Mouse (Mus musculus): ENCODE data around the gene Hnrnph2. TPM values are rescaled to one million over a fixed set of nuclear protein-coding genes. Genes with fewer than 3 reads are reported as not detected.

Hnrnph2 gene
- polyA plus RNA-seq, 1 experiment from 2014 or later = 76.6 TPM

DNA sequence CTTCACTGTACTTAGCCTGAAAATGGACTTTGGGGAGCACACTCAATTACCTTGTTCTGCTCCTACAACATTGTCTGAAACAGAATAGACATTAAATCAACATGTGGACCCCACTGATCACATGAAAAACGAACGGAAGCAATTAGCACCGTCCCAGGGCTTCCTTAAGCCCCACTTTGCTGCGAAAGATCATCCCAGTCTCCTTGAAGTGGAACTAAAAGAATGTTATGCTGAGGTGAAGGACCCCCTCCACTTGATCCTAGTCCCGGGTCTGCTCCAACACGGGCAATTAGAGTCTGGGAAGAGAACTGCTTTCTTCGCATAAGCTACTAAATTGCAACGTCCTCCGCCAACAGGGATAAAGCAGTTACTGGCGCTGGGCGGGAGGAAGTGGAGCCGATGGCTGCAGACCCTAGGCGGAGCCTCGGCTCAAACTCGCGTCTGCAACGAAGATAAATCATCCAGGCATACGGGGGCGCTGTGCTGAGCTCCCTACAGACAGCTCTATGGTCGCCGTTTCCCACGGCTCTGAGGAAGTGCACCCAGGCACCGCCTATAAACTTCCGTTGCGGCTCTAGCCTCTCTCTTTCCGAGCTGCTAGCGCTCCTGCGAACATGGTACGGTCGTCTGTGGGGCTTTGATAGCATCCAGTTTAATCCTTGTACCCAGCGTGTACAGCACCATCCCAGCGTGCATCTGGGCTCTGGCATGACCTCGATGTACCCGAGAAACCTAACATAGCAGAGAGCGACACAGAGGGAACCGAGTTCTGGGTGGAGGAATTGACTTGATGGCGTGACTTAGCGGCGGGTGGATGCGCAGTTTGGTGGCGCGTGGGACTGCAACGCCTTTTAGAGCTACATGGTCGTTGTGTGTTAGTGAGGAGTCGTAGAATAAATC, 15.6 kb upstream of the Hnrnph2 start, which contains the start of gene Rpl36a:
Rpl36a (plus strand) TSS at position 552 of the 900 bp plus-strand sequence.
- H3K4me2 ChIP-seq = peak within 1 kb of the TSS; percentile 69
- peak; percentile 90 for ATAC-seq (ENCODE audit: insufficient read depth)
- H3K27ac ChIP-seq (replicated peaks) = peak within 1 kb of the TSS; percentile 76
- H3K36me3 ChIP-seq (replicated peaks) = peaks cover 19% of the 10 kb centered on the region
- peak within 1 kb of the TSS; percentile 64 for H3K4me3 ChIP-seq (replicated peaks)
- H3K27me3 ChIP-seq = no peaks in the 10 kb centered on the region
- peaks cover 37% of the 10 kb centered on the region for H3K4me1 ChIP-seq (replicated peaks)
- 18% methylated on average over 45 of the region's 45 CpGs for WGBS (ENCODE audit: insufficient replicate concordance)
- peak within 1 kb of the TSS; percentile 56 for H3K9ac ChIP-seq
- H3K9me3 ChIP-seq (replicated peaks) = no peaks in the 10 kb centered on the region

DNA sequence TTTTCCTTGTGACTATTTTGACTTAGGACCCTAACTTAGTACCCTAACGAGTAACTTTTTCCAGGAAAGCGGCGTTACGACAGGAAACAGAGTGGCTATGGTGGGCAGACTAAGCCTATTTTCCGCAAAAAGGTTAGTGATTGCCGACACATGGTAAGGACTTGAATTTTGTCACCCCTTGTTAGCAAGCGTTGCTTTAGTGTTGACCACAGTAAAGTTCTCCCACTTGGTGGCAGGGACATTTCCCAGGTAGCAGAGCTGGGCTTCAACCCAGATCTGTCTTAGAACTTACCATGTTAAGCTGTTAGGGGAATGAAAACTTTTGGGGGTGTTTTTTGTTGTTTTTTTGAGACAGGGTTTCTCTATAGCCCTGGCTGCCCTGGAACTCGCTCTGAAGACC, 14.5 kb upstream of the Hnrnph2 start:
- no peak for ATAC-seq (ENCODE audit: insufficient read depth)
- H3K27ac ChIP-seq (replicated peaks) = peak overlapping the region; percentile 76; the same call in 1 of the 2 replicates
- H3K27me3 ChIP-seq = no peaks in the 10 kb centered on the region
- peak overlapping the region; percentile 64 for H3K4me3 ChIP-seq (replicated peaks)
- WGBS (ENCODE audit: insufficient replicate concordance) = 15% methylated on average over 8 of the region's 8 CpGs
- H3K36me3 ChIP-seq (replicated peaks) = peaks cover 19% of the 10 kb centered on the region
- peak overlapping the region; percentile 56 for H3K9ac ChIP-seq
- H3K4me1 ChIP-seq (replicated peaks) = peaks cover 30% of the 10 kb centered on the region
- H3K4me2 ChIP-seq = peak overlapping the region; percentile 69
- no peaks in the 10 kb centered on the region for H3K9me3 ChIP-seq (replicated peaks)

DNA sequence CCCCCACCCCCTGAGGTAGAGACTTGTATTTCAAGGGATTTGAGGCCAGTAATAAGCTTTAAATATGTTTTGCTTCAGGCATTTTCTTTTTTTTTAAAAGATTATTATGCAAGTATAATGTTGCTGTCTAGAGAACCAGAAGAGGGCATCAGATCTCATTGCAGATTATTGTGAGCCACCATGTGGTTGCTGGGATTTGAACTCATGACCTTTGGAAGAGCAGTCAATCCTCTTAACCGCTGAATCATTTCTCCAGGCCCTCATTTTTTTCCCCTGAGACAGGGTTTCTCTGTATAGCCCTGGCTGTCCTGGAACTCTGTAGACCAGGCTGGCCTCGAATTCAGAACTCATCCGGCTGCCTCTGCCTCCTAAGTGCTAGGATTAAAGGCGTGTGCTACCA, 12.7 kb upstream of the Hnrnph2 start:
- no peak for ATAC-seq (ENCODE audit: insufficient read depth)
- no peak overlapping the region for H3K4me2 ChIP-seq
- whole genome bisulfite sequencing (ENCODE audit: insufficient replicate concordance) = 65% methylated on average over 4 of the region's 4 CpGs

DNA sequence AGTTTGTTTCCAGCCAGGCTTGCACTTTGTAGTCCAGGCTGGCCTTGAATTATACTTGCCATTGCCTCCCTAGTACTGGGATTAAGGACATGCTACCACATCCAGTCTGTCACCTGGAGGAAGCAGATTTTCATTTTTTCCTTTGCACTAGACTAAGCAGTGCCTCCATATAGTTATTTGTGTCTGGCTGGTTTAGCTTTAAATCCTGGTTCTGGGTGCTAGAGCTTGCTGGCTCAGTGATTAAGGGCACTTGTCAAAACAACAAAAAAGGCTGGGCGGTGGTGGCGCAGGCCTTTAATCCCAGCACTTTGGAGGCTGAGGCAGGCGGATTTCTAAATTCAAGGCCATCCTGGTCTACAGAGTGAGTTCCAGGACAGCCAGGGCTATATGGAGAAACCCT, 12.0 kb upstream of the Hnrnph2 start:
- H3K9ac ChIP-seq = no peak overlapping the region
- H3K4me3 ChIP-seq (replicated peaks) = no peak overlapping the region
- H3K4me2 ChIP-seq = no peak overlapping the region
- WGBS (ENCODE audit: insufficient replicate concordance) = 69% methylated on average over 3 of the region's 3 CpGs
- H3K4me1 ChIP-seq (replicated peaks) = peaks cover 12% of the 10 kb centered on the region
- no peak overlapping the region for H3K27ac ChIP-seq (replicated peaks)
- no peaks in the 10 kb centered on the region for H3K27me3 ChIP-seq
- no peaks in the 10 kb centered on the region for H3K9me3 ChIP-seq (replicated peaks)
- no peak for ATAC-seq (ENCODE audit: insufficient read depth)
- peaks cover 19% of the 10 kb centered on the region for H3K36me3 ChIP-seq (replicated peaks)

More for the DNA sequence above, 12.7 kb upstream of the Hnrnph2 start:
- no peak overlapping the region for H3K9ac ChIP-seq
- no peak overlapping the region for H3K27ac ChIP-seq (replicated peaks)
- H3K36me3 ChIP-seq (replicated peaks) = peaks cover 19% of the 10 kb centered on the region
- no peaks in the 10 kb centered on the region for H3K9me3 ChIP-seq (replicated peaks)
- no peak overlapping the region for H3K4me3 ChIP-seq (replicated peaks)
- H3K4me1 ChIP-seq (replicated peaks) = peaks cover 19% of the 10 kb centered on the region
- H3K27me3 ChIP-seq = no peaks in the 10 kb centered on the region

DNA sequence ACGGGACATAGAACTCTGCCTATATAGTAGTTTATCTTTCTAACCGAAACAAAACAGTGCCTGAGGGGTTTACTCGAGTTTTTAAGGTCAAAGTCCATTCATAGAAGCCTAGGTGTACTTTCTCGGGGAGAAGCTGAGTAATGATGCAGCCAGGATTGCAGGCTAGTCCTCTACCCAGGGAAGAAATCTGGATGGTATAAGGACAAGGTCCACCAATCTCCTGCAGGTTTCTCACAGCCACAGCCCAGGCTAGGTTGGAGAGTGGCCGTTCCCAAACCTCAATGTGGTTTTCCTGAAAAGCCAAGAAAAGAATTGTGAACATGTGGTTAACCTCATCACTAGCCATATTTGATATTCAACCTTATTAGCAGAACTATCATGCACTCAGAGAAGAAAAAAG, 11.1 kb upstream of the Hnrnph2 start:
- H3K27me3 ChIP-seq = no peaks in the 10 kb centered on the region
- H3K27ac ChIP-seq (replicated peaks) = no peak overlapping the region
- H3K9me3 ChIP-seq (replicated peaks) = no peaks in the 10 kb centered on the region
- WGBS (ENCODE audit: insufficient replicate concordance) = 25% methylated on average over 5 of the region's 5 CpGs
- H3K4me2 ChIP-seq = no peak overlapping the region
- H3K4me1 ChIP-seq (replicated peaks) = peaks cover 9% of the 10 kb centered on the region
- peaks cover 19% of the 10 kb centered on the region for H3K36me3 ChIP-seq (replicated peaks)
- H3K9ac ChIP-seq = no peak overlapping the region
- no peak for ATAC-seq (ENCODE audit: insufficient read depth)
- no peak overlapping the region for H3K4me3 ChIP-seq (replicated peaks)

DNA sequence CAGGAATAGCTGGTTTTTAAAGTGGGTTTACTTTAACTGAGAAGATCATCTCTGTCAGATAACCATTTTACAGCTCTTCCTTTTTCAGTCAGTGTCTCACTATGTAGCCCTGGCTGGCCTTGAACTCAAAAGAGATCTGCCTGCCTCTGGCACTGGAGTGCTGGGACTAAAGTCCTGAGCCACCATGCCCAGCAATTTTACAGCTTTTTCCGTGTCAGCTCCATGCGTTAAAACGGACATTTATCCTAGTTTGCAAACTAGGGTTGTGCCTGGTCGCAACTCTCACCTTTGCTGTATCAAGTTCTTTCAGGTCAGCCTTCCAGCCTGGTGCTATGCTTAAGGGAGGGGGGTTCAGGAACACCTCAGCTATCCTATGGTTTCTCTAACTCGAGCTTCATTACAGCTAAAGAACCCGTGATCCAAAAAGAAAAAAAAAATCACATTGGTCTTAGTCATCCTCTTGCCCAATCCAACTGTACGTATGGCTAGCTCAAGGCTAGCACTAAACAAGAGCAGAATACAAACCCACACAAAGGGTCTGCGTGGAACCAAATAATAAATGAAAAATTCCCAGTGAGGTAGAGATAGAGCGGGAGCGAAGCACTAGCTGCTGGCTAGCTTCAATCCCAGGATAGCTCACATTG, 935 bp upstream of the Hnrnph2 start:
- H3K36me3 ChIP-seq (replicated peaks) = peaks cover 8% of the 10 kb centered on the region; the same call in 1 of the 2 replicates
- H3K9me3 ChIP-seq (replicated peaks) = no peaks in the 10 kb centered on the region
- H3K9ac ChIP-seq = peak overlapping the region; percentile 57
- H3K4me1 ChIP-seq (replicated peaks) = peaks cover 8% of the 10 kb centered on the region
- H3K4me3 ChIP-seq (replicated peaks) = peak overlapping the region; percentile 69
- H3K27me3 ChIP-seq = no peaks in the 10 kb centered on the region
- peak overlapping the region; percentile 73 for H3K4me2 ChIP-seq
- peak overlapping the region; percentile 84 for H3K27ac ChIP-seq (replicated peaks)
- WGBS (ENCODE audit: insufficient replicate concordance) = 18% methylated on average over 10 of the region's 10 CpGs
- no peak for ATAC-seq (ENCODE audit: insufficient read depth)

DNA sequence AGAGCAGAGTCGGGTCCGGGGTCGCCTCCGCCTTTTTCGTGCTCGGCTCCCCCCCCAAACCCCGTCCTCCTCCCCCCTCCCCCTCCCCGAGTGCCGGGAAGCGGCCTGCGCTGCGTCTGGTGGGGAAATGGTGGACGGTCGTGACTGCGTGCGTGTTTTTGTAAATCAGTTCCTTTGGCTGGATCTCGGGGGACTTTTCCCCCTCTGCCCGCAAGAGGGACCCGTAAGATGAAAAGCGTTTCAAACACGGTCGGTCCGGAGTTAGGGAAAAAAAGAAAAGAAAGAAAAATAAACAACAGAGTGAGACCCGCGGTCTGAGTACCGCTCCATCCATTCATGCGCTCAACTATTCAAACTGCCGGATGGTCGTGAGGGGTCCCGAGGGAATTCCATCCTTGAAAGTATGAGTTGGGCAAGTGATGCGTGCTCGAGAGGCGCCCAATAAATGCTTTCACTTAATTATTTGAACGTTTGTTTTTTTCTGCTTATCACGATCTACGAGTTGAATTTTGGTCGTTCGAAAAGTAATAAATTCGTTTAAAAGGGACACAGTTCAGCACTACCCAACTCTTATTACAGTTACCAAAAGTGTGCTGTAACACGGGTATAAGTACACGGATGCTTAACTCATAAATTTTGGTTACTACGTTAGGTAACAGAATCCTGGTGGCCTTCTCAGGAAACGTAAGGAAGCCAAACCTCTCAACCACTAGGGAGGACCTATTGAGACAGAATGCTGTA, 571 bp downstream of the Hnrnph2 start:
- Histone ChIP-seq H3K4me1 (replicated peaks) (peaks cover 8% of the 10 kb centered on the region), H3K9ac (peak overlapping the region; percentile 66), H3K27me3 (no peaks in the 10 kb centered on the region), H3K4me3 (replicated peaks) (peak overlapping the region; percentile 69), H3K36me3 (replicated peaks) (peaks cover 12% of the 10 kb centered on the region; the same call in 1 of the 2 replicates), H3K27ac (replicated peaks) (peak overlapping the region; percentile 89), H3K9me3 (replicated peaks) (no peaks in the 10 kb centered on the region), H3K4me2 (peak overlapping the region; percentile 61)
- peak; percentile 83 for ATAC-seq (ENCODE audit: insufficient read depth)
- WGBS (ENCODE audit: insufficient replicate concordance) = 11% methylated on average over 38 of the region's 43 CpGs

DNA sequence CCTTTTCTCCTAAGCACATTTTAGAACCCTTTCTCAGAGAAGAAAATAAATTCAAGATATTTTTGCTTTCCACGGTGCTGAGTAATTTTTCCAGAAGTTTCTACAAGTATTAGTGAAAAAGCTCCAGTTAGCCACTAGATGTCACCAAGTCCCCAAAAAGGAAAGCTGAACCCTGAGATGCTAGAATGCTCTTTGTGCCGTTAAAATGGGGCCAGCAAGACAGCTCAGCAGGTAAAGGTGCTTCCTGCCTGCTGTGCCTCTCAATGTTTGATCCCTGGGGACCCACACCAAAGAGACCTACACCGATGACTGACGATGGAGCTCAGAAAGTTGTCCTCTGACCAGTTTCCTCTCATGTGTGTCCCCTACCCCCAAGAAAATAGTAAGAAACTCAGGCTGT, 8.5 kb downstream of the Hnrnph2 start:
- H3K4me1 ChIP-seq (replicated peaks) = peaks cover 19% of the 10 kb centered on the region
- WGBS (ENCODE audit: insufficient replicate concordance) = 12% methylated on average over 4 of the region's 4 CpGs
- H3K9ac ChIP-seq = no peak overlapping the region
- H3K27ac ChIP-seq (replicated peaks) = no peak overlapping the region
- no peaks in the 10 kb centered on the region for H3K27me3 ChIP-seq
- 0 out of 2 replicates have a peak, but pooled peaks cover 9% of the 10 kb centered on the region for H3K36me3 ChIP-seq (replicated peaks)
- no peak overlapping the region for H3K4me3 ChIP-seq (replicated peaks)
- H3K4me2 ChIP-seq = no peak overlapping the region
- ATAC-seq (ENCODE audit: insufficient read depth) = no peak
- no peaks in the 10 kb centered on the region for H3K9me3 ChIP-seq (replicated peaks)

DNA sequence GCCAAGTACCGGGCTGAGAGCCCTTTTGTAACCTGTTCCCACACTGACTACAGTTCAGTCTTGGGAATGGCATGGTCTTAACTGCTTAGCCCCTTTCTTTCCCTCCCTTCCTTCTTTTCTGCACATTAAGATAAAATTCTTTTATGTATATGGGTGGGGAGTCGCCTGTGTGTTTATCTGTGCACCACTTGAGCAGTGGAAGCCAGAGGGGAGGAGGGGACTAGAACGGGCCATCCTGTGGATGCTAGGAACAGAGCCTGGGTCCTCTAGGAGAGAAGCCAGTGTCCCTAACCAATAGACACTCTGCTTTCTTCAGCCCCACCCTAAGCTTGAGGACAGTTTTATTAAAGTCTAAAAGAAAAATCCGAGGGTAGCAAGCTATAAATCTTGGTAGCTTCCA, 10.0 kb downstream of the Hnrnph2 start:
- WGBS (ENCODE audit: insufficient replicate concordance) = 32% methylated on average over 4 of the region's 4 CpGs
- Histone ChIP-seq H3K9ac (no peak overlapping the region), H3K27me3 (no peaks in the 10 kb centered on the region), H3K27ac (replicated peaks) (0 out of 2 replicates have a peak overlapping the region, but pooled peaks have one; percentile 24), H3K4me2 (peak overlapping the region; percentile 5; the same call in 1 of the 2 replicates), H3K4me3 (replicated peaks) (no peak overlapping the region), H3K4me1 (replicated peaks) (peaks cover 19% of the 10 kb centered on the region), H3K9me3 (replicated peaks) (no peaks in the 10 kb centered on the region), H3K36me3 (replicated peaks) (0 out of 2 replicates have a peak, but pooled peaks cover 5% of the 10 kb centered on the region)
- ATAC-seq (ENCODE audit: insufficient read depth) = peak; percentile 67

DNA sequence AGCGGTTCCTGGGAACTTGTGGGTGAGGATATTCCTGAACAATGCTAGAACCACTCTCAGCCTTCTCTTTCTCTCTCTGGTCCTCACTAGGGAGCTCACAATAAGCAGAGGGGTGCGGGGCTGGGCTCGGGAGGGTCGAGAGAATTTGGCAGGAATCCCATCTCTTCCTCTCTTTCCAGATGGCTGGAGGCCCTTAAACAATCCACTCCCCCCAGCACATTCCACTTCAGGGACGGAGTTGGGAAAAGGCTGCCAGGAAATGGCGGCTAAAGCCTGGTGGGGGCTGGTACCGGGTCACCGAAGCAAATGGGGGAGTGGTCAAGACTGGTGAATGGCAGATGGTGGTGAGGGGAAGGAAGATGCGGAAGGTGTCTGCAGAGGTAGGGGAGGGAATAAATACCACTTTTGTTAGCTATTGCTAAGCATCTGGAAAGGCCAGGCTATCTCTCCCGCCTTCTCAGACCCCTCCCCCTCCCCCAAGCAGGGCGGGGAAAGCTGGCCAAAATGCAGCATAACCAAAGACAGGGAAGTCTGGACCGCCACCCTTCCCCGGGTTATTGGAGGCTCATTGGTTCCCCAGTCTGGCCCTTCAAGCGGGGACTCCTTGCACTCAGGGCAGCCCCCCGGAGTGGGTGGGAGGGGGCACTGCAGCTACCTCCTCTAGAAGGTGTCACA, 11.4 kb downstream of the Hnrnph2 start:
- 18% methylated on average over 15 of the region's 15 CpGs for WGBS (ENCODE audit: insufficient replicate concordance)
- H3K9ac ChIP-seq = peak overlapping the region; percentile 42

More for the DNA sequence above, 11.4 kb downstream of the Hnrnph2 start:
- Histone ChIP-seq H3K4me3 (replicated peaks) (peak overlapping the region; percentile 50), H3K36me3 (replicated peaks) (0 out of 2 replicates have a peak, but pooled peaks cover under 1% of the 10 kb centered on the region), H3K27me3 (no peaks in the 10 kb centered on the region), H3K27ac (replicated peaks) (peak overlapping the region; percentile 51), H3K4me2 (peak overlapping the region; percentile 71), H3K9me3 (replicated peaks) (no peaks in the 10 kb centered on the region), H3K4me1 (replicated peaks) (peaks cover 19% of the 10 kb centered on the region)
- ATAC-seq (ENCODE audit: insufficient read depth) = peak; percentile 66

Data from liver, embryonic 15.5 days (tissue).